Mouse (Mus musculus) limb, embryonic 11.5 days (tissue): ENCODE data around the gene Lmo4. TPM values are rescaled to one million over a fixed set of nuclear protein-coding genes. Genes with fewer than 3 reads are reported as not detected.

Experiments
- ATAC-seq: fragments of 200-750 bp; cut with Nextera tagmentation; 2 replicates; pipeline ENCODE4 v1.8.0; 2017; ENCODE audit warnings: low read depth; ENCODE audit not compliant: insufficient number of reproducible peaks, low FRiP score, low TSS enrichment
- DNase-seq: peaks from one replicate; pipeline ENCODE4 v3.0.0-alpha.2; 2015; ENCODE audit warnings: low spot score
- H3K27ac ChIP-seq: fragments of 300-500 bp; sonication (generic); replicated peaks from 2 replicates; pipeline ENCODE4 v1.5.1; 2014; ENCODE audit warnings: low read depth, mild to moderate bottlenecking, low read length
- H3K27me3 ChIP-seq: fragments of 300-500 bp; sonication (generic); 2 replicates; pipeline ENCODE4 v1.6.1; 2014; ENCODE audit warnings: mild to moderate bottlenecking, low read length, mixed read lengths; ENCODE audit not compliant: control insufficient read depth, insufficient read depth
- H3K36me3 ChIP-seq: fragments of 300-500 bp; sonication (generic); 2 replicates; pipeline ENCODE4 v1.6.1; 2014; ENCODE audit warnings: mild to moderate bottlenecking, low read length, moderate library complexity, mixed read lengths; ENCODE audit not compliant: control insufficient read depth, insufficient read depth
- H3K4me1 ChIP-seq: fragments of 300-500 bp; sonication (generic); 2 replicates; pipeline ENCODE4 v1.6.1; 2014; ENCODE audit warnings: low read length, mixed read lengths; ENCODE audit not compliant: control insufficient read depth, insufficient read depth
- H3K4me2 ChIP-seq: fragments of 300-500 bp; sonication (generic); 2 replicates; pipeline ENCODE4 v1.6.1; 2014; ENCODE audit warnings: low read depth, mild to moderate bottlenecking, moderate library complexity; ENCODE audit not compliant: severe bottlenecking
- H3K4me3 ChIP-seq: fragments of 300-500 bp; sonication (generic); 2 replicates; pipeline ENCODE4 v1.5.1; 2014; ENCODE audit warnings: low read depth, low read length
- H3K9ac ChIP-seq: fragments of 300-500 bp; sonication (generic); 2 replicates; pipeline ENCODE4 v1.6.1; 2014; ENCODE audit warnings: mild to moderate bottlenecking, low read length
- H3K9me3 ChIP-seq: fragments of 300-500 bp; sonication (generic); 2 replicates; pipeline ENCODE4 v1.6.1; 2016; ENCODE audit warnings: low read length; ENCODE audit not compliant: control insufficient read depth
- WGBS: fragments of 180-500 bp; shearing (Covaris S2); extraction: QIAGEN DNeasy Blood & Tissue Kit; methylation state at CpG from one replicate; pipeline ENCODE4 v1.1.7; 2014; 5-methylcytosine and 5-hydroxymethylcytosine counted together
- polyA plus RNA-seq: library from polyadenylated mRNA; unstranded; fragments of >200 nt; fragmentation: Nextera tagmentation; extraction: Ambion mirVana; gene quantifications from 2 replicates; pipeline ENCODE4 v1.2.1, GENCODE M21; 2014

Lmo4 gene
- polyA plus RNA-seq, 1 experiment from 2014 or later = 100 TPM

GRCm38 (mm10) chr3:144207498-144207897 is 2.5 kb upstream of the Lmo4 start:
- 41% methylated on average over 5 of the region's 5 CpGs for WGBS
- ATAC-seq (no peak), DNase-seq (peak; percentile 80)
- Histone ChIP-seq H3K4me2 (no peak overlapping the region), H3K27me3 (no peaks in the 10 kb centered on the region), H3K9me3 (no peaks in the 10 kb centered on the region), H3K9ac (no peak overlapping the region), H3K4me1 (no peaks in the 10 kb centered on the region), H3K36me3 (no peaks in the 10 kb centered on the region), H3K27ac (no peak overlapping the region), H3K4me3 (no peak overlapping the region)

- H3K4me1 ChIP-seq = no peaks in the 10 kb centered on the region
- 86% methylated on average over 1 of the region's 1 CpGs for WGBS
- H3K36me3 ChIP-seq = no peaks in the 10 kb centered on the region
- H3K27me3 ChIP-seq = no peaks in the 10 kb centered on the region
- ATAC-seq = no peak
- no peak overlapping the region for H3K9ac ChIP-seq
- H3K4me3 ChIP-seq = no peak overlapping the region
- H3K9me3 ChIP-seq = no peaks in the 10 kb centered on the region
- no peak for DNase-seq
- H3K27ac ChIP-seq = no peak overlapping the region
- H3K4me2 ChIP-seq = no peak overlapping the region
Observed at GRCm38 (mm10) chr3:144206942-144207341, 1.9 kb upstream of the Lmo4 start.

- Histone ChIP-seq H3K4me2 (peak overlapping the region; percentile 75), H3K4me3 (peak overlapping the region; percentile 92; the same call in 1 of the 2 replicates), H3K9me3 (no peaks in the 10 kb centered on the region), H3K27ac (no peak overlapping the region; the same call in 1 of the 2 replicates), H3K9ac (peak overlapping the region; percentile 94), H3K27me3 (no peaks in the 10 kb centered on the region), H3K4me1 (peaks cover 5% of the 10 kb centered on the region; the same call in 1 of the 2 replicates), H3K36me3 (no peaks in the 10 kb centered on the region; the same call in 1 of the 2 replicates)
- WGBS = 19% methylated on average over 3 of the region's 3 CpGs
- ATAC-seq (no peak), DNase-seq (no peak)
Observed at GRCm38 (mm10) chr3:144206261-144206660, 1.2 kb upstream of the Lmo4 start.

- H3K36me3 ChIP-seq = no peaks in the 10 kb centered on the region; the same call in 1 of the 2 replicates
- H3K4me3 ChIP-seq = peak overlapping the region; percentile 92
- peak overlapping the region; percentile 94 for H3K9ac ChIP-seq
- peak overlapping the region; percentile 99 for H3K27ac ChIP-seq
- WGBS = under 1% methylated on average over 54 of the region's 69 CpGs
- no peaks in the 10 kb centered on the region for H3K9me3 ChIP-seq
- peak; percentile 90 for ATAC-seq
- peaks cover 10% of the 10 kb centered on the region; the same call in 1 of the 2 replicates for H3K4me1 ChIP-seq
- DNase-seq = peak; percentile 97
- H3K27me3 ChIP-seq = no peaks in the 10 kb centered on the region
- H3K4me2 ChIP-seq = peak overlapping the region; percentile 75
Observed at GRCm38 (mm10) chr3:144205351-144206153, 532 bp upstream of the Lmo4 start.

- no peaks in the 10 kb centered on the region for H3K9me3 ChIP-seq
- peak; percentile 44 for DNase-seq
- no peaks in the 10 kb centered on the region for H3K27me3 ChIP-seq
- peak overlapping the region; percentile 99 for H3K27ac ChIP-seq
- H3K4me3 ChIP-seq = peak overlapping the region; percentile 92
- H3K9ac ChIP-seq = peak overlapping the region; percentile 94
- 0% methylated on average over 5 of the region's 5 CpGs for WGBS
- ATAC-seq = no peak
- H3K4me2 ChIP-seq = peak overlapping the region; percentile 75
- H3K36me3 ChIP-seq = no peaks in the 10 kb centered on the region; the same call in 1 of the 2 replicates
- H3K4me1 ChIP-seq = peaks cover 18% of the 10 kb centered on the region
Observed at GRCm38 (mm10) chr3:144203988-144204412, 1.0 kb downstream of the Lmo4 start.

GRCm38 (mm10) chr3:144203259-144203987 is 1.6 kb downstream of the Lmo4 start:
- under 1% methylated on average over 15 of the region's 15 CpGs for WGBS
- Histone ChIP-seq H3K27ac (peak overlapping the region; percentile 81), H3K4me2 (peak overlapping the region; percentile 75), H3K9me3 (no peaks in the 10 kb centered on the region), H3K4me3 (peak overlapping the region; percentile 92), H3K9ac (peak overlapping the region; percentile 72), H3K4me1 (peaks cover 24% of the 10 kb centered on the region), H3K27me3 (no peaks in the 10 kb centered on the region), H3K36me3 (no peaks in the 10 kb centered on the region; the same call in 1 of the 2 replicates)
- ATAC-seq (no peak), DNase-seq (peak; percentile 64)

- H3K4me1 ChIP-seq = peaks cover 28% of the 10 kb centered on the region
- DNase-seq (no peak), ATAC-seq (no peak; the same call in 1 of the 2 replicates)
- H3K27me3 ChIP-seq = no peaks in the 10 kb centered on the region
- peak overlapping the region; percentile 75 for H3K4me2 ChIP-seq
- H3K4me3 ChIP-seq = peak overlapping the region; percentile 92
- 0% methylated on average over 14 of the region's 14 CpGs for WGBS
- peak overlapping the region; percentile 72 for H3K9ac ChIP-seq
- peak overlapping the region; percentile 81 for H3K27ac ChIP-seq
- H3K36me3 ChIP-seq = no peaks in the 10 kb centered on the region; the same call in 1 of the 2 replicates
- H3K9me3 ChIP-seq = no peaks in the 10 kb centered on the region
Observed at GRCm38 (mm10) chr3:144202574-144203258, 2.3 kb downstream of the Lmo4 start.
